Mouse (Mus musculus): ENCODE data around the gene D430042O09Rik.

Gene D430042O09Rik

DNA sequence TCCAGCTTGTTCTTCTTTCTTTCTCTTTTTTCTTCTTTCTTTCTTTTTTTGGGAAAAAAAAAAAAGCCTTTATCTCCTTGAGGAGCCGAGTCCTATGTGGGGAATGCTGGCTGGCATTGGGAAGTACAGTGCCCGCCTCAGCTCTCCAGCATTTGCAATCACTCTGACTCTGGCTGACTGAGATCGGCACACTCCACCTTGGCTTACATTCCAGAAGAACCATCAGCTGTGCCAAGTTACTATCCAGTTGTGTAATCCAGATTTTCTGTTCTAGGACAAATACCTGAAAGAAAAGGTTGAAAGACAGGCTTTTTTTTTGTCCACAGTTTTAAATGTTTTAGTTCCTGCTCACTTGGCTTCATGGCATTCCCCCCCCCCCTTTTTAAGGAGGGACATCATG, 100.5 kb downstream of the D430042O09Rik start:
- no peak for DNase-seq (ENCODE audit: low spot score in 2 of 2)

DNA sequence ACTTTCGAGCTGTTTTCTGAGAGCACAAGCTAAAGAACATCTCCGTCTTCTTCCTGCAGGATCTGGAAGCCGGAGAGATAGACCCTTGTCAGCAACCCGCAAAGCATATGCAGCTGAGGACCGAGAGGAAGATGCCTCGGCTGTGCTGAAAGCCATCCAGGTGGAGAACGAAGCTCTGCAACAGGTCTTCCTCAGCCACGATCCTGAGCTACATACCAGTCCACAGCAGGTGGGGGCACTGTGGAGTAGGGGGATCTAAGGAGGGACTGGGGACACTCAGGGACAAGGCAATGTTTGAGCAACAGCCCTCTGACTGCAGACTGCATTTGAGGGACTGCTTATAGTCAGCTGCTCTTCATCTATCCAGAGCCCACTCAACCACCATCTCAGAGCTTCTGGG, 105.0 kb downstream of the D430042O09Rik start:
- DNase-seq (ENCODE audit: low spot score in 2 of 2), result no peak

DNA sequence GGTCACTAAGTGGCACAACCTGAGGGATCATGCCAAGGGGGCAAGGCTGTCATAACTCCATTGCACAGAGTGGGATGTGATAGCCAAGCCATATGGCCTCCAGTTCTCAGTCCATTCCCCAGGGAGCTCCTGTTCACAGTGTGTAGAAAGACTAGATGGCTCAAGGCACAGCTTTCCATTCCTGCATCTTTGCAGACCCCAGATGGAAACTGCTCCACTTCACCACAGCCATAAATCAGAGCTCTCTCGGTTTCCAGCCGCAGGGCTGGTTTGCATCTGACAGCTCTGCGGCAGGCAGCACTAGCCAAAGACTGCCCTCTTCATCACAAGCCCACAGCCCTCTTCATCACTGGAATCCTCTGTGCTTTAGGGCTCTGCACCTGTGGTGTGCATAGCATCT, 108.0 kb downstream of the D430042O09Rik start:
- no peak for DNase-seq (ENCODE audit: low spot score in 2 of 2)

DNA sequence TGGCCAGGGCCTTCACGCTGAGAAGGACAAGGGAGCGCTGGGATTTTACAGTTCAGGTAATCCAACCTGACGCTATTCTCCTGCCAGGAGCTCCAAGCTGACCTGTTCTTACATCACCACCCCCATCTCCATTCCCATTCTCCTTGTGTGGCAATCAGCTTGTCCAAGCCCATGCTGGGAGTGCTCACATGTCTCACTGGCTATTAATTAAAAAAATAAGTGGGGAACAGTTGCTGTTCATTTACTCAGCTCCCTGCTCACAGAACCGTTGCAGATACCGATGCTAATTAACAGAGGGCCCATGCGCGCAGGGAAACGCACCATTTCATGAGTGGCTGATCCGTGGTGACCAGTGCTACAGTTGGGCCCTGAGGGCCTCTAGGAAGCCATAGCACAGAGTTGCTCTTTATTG, 110.6 kb downstream of the D430042O09Rik start:
- no peak for DNase-seq (ENCODE audit: low spot score in 2 of 2)

DNA sequence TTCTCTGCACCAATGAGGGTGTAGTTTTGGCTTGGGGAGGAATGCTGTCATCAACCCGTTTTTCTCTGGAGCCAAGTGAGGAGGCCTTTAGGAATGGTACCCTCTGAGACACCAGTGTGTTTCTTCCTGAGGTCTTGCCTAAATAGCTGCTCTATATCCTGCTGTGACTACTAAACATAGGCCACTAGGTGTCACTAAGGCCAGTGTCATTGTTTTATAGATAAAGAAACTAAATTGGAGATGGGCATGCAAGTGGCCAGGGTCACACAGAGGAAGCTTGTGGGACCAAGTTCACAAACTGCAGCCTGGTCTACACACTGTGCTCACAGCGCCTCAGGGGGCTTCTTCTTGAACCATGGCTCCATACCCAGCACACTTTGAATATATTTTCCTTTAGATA, 112.5 kb downstream of the D430042O09Rik start:
- DNase-seq (ENCODE audit: low spot score in 2 of 2), result no peak

DNA sequence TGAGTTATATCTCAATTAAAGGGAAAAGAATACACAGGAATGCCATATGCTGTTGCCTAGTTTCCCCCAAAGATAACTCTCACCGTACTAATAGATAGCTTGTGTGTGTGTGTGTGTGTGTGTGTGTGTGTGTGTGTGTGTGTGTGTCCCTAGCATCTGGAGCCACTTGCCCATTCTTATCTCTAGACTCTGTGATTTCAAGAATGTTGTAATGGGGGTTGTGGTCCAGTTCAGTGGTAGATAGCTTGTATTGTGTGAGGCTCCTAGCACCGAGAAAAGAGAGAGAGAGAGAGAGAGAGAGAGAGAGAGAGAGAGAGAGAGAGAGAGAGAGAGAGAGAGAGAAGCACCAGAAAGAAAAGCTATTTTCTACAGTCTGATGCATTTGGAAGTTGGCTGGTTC, 118.7 kb downstream of the D430042O09Rik start:
- DNase-seq (ENCODE audit: low spot score in 2 of 2), result no peak

DNA sequence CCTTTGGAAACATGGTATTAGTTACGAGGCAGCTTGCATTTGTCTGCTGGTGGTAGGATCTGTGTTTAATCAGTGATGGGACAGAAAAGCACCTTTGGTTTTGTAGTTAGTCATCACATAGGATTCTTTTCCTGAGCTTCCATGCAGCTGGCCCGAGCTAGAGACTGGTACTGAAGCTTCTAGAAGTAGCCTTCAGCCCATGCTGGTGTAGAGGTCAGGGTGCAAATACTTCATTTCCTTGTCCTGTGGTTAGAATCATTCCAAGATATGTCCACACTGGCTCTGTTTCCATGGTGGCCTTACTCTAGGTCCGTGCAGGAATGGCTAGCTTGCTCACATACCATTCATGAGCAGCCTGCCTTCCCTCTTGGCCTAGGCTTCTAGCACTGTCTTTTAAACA, 119.2 kb downstream of the D430042O09Rik start:
- DNase-seq (ENCODE audit: low spot score in 2 of 2), result no peak

DNA sequence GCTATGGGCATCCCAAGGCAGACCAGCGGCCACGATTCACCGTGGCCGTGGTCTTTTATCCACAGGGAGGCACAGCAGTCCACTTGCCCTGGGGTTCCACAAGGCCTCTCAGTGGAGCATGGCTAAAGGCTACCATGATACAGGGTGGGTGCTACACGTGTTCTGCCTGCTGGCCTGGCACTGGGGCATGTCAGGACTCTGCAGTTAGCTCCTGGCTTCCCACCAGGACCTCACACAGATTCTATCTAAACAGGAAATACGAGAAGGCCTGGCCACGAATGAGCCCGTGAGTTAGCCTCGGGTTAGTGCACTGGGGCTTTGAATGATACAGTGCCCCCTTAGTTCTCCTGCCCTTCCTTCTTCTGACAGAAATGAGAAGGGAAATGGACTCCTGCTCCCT, 119.7 kb downstream of the D430042O09Rik start:
- DNase-seq (ENCODE audit: low spot score in 2 of 2), result no peak

DNA sequence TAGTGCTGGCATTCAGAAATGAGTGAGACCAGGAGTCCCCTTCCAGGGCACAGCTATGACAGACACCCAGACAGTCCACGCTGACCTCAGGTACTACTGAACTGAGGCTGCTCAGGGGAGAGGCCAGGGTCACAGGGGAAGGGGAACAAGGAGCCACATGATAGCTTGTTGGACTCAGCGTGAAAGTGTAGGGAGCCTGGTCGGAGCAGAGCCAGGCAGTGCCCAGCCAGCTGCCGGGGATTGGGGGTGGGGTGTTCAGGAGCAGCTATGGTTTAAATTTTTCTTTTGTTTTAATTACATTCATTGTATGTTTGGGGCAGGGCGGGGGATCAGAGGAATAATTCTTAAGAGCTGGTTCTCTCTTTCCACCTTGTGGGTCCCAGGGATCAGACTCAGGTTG, 120.9 kb downstream of the D430042O09Rik start:
- no peak for DNase-seq (ENCODE audit: low spot score in 2 of 2)

DNA sequence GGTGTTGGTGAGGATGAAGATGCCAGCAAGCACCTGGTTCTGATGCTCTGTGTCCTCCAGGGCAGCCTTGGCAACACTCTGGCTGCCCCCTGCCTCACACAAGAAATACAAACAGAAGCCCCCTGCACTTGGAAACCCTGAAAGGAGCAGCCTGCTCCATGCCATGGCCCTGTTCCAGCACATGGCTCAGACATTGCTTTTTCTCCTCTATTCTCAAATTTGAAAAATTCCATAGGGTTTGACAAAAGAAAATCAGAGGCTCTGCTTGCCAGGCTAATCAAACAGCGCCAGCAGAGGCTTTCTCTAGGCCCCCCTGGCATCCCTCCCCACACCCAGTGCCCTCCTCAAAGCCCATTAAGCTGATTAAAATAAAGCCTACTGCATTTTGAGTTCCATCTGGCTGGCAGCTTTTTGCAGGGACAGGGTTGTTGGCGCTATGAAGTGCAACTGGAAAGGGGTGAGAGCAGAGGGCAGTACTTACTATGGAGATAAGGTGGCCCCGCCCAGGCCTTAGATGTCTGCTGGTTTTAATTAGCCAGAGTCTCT, 121.5 kb downstream of the D430042O09Rik start:
- DNase-seq (ENCODE audit: low spot score in 2 of 2), result no peak

DNA sequence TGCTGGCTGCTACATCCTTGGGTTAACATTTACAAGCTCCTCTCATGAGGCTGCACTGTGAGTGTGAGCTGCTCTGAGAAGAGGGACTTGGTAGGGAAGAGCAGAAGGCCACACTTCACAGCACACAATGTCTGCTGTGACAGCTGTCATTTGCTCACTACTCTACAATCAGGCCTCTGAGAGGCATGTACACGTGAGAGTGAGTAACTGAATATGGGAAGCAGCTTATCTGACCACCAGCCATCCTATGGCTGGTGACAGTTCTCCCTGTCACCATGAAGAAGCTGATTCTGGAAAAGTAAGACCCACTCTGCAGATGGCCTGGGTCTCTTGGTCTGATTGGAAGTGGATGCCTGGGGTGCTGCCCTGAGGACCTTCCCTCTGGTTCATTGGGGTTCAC, 125.1 kb downstream of the D430042O09Rik start:
- no peak for DNase-seq (ENCODE audit: low spot score in 2 of 2)

DNA sequence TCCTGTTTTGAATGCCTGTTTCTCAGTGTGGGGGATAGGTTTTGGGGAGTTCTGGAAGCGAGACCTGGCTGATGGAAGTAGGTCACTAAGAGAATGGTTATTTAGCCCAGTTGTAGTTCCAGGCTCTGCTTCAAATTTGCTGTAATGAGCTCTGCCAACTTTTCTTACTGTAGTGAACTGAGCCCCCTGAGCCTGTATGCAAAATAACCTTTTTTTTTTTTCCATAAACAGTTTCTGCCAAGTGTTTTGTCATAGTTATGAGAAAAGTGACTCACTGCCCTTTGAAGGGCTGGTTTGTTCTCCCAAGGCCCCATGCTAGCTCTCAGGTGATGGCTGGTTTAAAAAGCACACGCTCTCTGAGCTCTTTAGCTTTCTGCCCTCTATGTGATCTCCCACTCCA, 125.8 kb downstream of the D430042O09Rik start:
- DNase-seq (ENCODE audit: low spot score in 2 of 2), result no peak

DNA sequence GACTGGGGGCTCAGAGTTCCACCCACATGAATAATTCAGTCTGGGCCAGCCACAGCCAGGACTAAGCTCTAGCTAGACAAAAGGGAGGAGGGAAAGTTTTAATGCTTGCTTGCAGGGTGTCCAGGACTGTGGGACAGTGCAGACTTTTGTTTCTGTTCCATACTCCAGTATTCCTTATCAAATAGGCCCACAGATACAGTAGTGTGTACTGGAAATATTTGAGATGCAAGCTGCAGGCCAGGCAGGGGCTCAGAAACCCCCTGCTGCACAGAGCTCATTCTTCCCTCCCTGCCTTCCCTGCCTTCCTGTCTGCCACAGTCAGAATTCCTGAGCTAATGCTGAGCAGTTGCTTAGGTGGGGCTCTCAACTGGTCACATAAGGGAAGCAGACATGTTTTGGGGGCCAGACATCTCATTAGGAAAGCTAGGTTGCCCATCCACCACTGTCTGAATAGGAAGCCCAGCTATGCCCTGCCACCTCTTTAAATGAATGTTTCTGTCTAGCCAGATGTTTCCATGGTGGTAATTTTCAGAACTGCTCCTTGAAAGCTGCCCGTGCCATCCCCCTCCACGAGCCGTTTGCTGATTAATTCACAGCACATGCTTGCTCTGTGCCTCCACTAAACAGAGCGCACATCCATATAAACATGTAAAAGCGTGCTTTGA, 130.5 kb downstream of the D430042O09Rik start:
- no peak for DNase-seq (ENCODE audit: low spot score in 2 of 2)

DNA sequence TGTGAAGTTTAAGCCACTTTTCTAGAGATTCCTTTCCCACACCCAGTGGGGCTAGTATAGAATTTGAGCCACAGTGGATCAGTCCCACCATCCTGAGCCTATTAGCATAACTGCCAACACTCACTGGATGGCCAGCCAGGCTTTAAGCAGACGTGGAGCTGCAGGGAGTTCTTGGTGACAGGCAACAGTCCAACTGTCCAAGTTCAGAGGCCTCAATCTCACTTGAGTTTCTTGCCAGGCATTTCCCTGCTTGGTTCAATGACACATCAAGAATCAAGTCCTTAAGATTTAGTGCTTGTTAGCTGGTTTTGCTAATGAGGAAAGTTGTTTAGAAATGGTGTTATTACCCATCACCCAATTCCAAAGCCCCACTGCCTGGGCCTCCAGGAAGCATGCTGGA, 137.9 kb downstream of the D430042O09Rik start:
- DNase-seq (ENCODE audit: low spot score in 2 of 2), result no peak

DNA sequence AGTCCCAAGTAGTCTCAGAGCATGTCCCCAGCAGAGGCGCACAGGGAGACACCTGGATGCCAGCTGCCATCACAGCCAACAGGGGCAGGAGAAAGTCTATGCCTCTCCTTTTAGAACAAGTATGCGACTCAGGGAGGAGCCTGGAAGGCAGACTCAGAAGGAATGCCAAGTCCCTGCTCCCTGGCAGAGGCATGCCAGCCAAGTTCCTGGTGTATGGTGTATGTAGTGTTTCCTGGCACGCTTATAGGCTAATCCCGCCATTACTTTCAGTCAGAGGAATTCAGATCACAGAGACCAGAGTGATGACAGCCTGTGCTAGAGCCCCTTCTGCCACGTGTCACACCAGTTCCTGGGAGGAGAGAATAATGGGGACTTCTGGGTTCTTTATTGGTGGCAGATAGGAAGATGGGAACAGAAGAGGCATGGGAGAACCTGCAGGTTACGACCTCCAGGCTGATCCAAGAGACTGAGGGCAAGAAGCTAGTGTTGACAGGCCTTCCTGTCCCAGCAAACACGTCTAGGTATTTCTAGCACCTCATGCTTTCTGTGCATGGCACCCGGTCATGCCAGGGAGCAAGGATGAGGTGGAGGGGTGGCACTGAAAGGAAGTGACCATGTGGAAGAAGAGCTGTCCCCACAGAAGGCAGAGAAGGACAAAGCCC, 139.3 kb downstream of the D430042O09Rik start:
- no peak for DNase-seq (ENCODE audit: low spot score in 2 of 2)

DNA sequence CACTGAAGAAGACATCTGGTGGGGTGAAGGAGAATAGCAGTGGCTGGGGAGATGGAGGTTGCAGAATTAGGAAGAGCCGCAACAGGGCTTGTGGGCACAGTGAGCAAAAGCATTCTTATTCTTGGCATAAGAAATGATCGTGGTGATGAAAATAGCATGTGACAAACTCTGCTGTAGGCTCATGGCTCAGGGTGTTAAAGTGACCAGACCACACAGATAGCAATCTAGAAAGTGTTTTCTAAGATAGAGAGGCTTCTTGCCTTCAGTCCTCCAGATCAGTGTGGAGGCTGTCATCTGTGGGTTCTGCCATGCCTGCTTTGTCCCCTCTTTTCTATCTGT, 139.8 kb downstream of the D430042O09Rik start:
- DNase-seq (ENCODE audit: low spot score in 2 of 2), result no peak

DNA sequence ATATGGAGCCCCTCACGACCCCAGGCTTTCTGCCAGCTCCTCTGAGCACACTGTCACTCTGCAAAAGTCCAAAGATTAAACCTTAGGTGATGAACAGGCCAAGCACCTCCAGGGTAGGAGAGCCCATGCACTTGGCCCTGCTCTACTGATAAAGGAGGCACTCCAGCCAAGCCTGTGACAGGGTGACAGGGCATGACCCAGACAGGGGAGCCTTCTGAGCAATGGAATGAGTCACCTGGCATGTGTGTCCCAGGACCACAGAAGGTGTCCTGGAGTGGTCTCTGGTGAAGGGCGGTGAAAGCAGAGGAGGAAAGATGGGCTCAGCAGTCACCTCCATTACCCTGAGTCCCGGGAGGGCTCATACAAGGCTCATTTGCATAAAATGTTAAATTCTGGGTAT, 151.9 kb downstream of the D430042O09Rik start:
- no peak for DNase-seq (ENCODE audit: low spot score in 2 of 2)

DNA sequence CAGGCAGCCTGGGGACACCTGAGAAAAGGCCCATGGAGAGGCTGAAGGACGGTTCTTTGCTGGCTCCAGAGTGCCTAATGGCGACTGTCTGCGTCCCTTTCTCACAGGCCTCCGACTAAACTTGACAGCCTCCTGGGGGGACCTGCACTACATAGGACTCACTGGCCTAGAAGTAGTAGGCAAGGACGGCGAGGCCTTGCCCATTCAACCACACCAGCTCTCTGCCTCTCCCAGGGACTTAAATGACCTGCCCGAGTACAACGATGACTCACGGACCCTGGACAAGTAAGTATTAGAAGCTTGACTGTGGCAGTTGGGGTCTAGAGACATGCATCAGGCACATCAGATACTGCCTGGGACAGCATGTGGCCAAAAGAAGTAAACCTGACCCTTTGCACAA, 152.7 kb downstream of the D430042O09Rik start:
- no peak for DNase-seq (ENCODE audit: low spot score in 2 of 2)

DNA sequence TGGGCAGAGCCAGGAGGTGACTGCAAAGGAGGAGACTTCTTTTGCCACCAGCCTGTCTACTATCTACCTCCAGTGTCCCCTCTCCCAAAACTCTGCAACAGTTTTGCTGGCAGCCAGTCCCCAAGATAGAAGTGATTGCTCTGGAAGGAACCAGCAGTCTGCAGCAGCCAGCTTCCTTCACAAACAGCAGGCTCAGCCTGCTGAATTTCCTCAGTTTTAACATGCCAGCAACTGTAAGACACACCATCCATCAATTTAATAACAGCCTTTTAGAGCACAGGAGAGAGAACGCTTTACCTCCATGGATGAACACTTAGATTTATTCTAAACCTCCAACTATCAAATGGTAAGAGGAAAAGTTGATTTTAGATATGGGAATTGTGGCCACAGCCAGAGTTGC, 156.3 kb downstream of the D430042O09Rik start:
- no peak for DNase-seq (ENCODE audit: low spot score in 2 of 2)

DNA sequence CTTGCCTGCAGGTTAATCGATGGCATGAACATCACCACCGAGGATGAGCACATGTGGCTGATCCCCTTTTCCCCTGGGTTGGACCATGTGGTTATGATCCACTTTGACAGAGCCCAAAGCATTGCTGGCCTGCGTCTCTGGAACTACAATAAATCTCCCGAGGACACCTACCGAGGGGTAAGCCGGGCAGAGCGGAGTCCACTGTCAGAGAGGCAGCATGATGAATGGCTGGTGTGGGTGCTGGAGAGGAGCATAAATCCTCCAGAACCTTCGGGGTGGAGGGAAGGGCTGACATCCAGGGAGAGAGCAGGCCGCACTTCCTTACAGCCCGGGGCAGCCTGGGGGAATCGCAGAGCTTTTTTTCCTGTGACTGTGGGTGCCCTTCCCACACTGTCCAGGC, 157.5 kb downstream of the D430042O09Rik start:
- no peak for DNase-seq (ENCODE audit: low spot score in 2 of 2)

DNA sequence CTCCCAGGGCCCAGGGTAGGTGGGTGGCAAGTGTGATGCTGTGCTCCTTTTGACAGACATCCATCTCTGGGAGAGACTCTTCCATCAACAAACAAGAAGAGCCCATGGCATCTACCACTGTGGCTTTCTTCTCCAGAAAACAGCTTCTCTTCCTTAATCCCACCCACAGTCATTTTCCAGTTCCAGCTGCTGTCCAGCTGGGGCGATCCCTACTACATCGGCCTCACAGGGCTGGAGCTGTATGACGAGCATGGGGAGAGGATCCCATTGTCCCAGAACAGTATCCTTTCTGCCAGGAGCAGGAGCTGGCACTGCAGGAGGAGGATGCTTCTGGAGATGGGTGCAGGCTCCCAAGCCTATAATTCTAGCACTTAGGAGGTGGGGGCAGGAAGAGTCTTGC, 160.9 kb downstream of the D430042O09Rik start:
- no peak for DNase-seq (ENCODE audit: low spot score in 2 of 2)

DNA sequence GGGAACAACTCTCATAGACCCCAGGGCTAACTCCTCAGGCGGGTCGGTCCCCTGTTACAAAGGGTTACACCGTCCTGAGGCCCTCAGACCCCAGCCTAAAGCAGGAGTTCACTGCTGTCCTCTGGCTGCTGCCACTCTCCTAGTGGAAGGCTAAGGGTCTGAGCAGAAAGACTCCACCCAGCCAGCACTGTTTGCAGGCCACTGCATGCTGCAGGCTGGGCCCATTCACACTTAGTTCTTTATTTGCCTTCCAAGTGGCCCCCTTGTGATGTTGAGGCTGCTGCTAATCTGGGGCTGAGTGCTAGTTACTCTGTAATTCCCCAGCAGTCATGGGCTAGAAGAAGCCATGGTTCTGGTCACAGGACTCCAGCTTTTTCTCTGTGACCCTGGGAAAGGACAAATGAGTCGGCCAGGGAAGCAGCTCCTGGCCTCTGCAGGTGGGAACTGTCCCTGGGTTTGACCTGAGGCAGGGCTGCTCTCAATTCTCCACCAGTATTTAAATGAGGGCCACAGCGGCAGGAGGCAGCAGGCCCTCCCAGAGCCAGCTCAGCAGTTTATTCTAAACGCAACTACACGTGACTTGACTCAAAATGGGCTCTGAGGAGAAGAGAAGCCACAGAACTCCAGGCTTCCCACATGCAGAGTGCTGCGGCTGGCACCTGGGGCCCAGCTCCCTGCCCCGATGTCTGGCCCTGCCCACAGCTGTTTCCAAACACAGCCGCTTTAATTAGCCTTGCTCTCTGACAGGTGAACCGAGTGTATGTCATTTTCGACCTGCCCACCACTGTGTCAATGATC, 163.9 kb downstream of the D430042O09Rik start:
- no peak for DNase-seq (ENCODE audit: low spot score in 2 of 2)

DNA sequence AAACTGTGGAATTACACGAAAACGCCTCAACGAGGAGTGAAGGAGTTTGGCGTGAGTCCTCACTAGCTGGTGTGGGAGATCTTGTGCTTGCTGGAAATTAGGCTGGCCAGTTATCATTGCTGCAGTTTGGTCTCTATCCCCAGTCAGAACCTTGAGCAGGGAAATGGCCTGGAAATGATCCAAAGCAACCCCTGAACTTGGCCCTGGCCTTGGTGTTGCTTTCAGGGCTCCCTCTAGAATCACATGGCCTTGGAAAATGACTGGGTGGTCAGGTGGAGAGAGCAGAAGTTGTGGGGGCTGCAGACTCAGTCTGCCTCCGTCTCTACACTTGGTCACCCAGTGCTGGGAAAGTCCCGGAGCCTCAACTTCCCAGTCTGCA, 164.5 kb downstream of the D430042O09Rik start:
- DNase-seq (ENCODE audit: low spot score in 2 of 2), result no peak

Data from thymus, postnatal 10 days (tissue).